Mouse (Mus musculus) spleen, postnatal 4 days (tissue): ENCODE results near the gene Twsg1.
A peak's percentile ranks its signal among the peaks of the same experiment; 100 is the strongest.

Experiments
- DNase-seq, 2 experiments: peaks; one replicate each; pipeline ENCODE4 v3.0.0; 2022; ENCODE audit warnings: low spot score in 2 of 2

Gene Twsg1

GRCm38 (mm10) chr17:65885697-65886529 lies 65.1 kb downstream of the Twsg1 start, which contains the start of gene Ralbp1:
Ralbp1 (minus strand) TSS chr17:65885798.
- DNase-seq = no peak

- no peak for DNase-seq
These were observed 65.7 kb downstream of the Twsg1 start for GRCm38 (mm10) chr17:65885398-65885696.

GRCm38 (mm10) chr17:65884691-65885397 lies 66.2 kb downstream of the Twsg1 start:
- DNase-seq = peak; percentile 99

GRCm38 (mm10) chr17:65884061-65884669 lies 66.9 kb downstream of the Twsg1 start:
- DNase-seq = peak in 1 of 2 experiments; percentile 53

GRCm38 (mm10) chr17:65877026-65877425 lies 74.0 kb downstream of the Twsg1 start:
- no peak for DNase-seq

- DNase-seq = no peak
These were observed 77.2 kb downstream of the Twsg1 start for GRCm38 (mm10) chr17:65873834-65874233.

GRCm38 (mm10) chr17:65873156-65873555 lies 77.9 kb downstream of the Twsg1 start:
- no peak for DNase-seq

- DNase-seq = peak; percentile 70 to 87
These were observed 78.4 kb downstream of the Twsg1 start for GRCm38 (mm10) chr17:65872652-65873051.

GRCm38 (mm10) chr17:65872051-65872450 lies 79.0 kb downstream of the Twsg1 start:
- DNase-seq = no peak
